Mouse (Mus musculus): Measurements from ENCODE around the gene Sept4.

DNA sequence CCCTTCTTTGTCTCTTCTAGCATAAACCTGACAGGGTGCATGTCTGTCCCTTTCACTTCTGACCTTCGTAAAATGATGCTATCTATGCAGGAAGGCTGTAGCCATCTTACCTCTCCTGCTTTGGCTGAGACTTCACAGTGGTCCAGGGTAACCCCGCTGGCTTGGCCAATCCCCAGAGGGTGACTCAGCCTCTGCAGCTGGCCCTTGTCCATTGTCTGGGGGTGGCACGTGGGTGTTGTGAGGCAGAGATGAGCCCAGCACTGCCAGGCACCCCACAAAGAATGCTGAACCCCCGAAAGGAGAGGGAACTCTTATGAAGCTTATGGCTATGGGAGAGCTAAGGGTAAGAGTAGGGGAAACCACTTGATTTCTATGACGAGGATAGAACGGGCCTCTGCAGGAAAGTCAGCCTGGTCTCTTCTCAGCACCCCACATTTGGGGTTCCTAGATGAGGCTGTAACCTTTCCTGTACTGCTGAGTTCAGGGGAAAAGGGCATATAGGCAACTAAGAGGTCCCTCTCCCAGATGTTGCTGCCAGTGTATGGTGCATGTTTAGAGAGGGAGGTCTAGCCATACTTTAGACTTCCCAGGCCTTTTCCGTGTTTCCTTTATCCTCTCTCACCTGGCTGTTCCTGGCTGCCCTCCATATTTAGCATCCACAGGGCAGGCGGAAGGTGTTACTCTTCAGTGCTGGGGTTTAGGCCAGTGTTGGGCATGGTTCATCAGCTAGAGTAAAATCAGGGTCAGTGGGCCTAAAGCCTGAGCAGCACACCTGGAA lies 13.4 kb downstream of the Sept4 start:
- TF ChIP-seq GATA1 (IDR thresholded peaks at IDR 0.05; ENCODE audit: borderline replicate concordance, low read length) = no peak
- TF ChIP-seq FLI1 (IDR thresholded peaks at IDR 0.05; ENCODE audit: low read length) = no peak

Data from megakaryocyte, embryonic 14.5 days (primary cell).